Mouse (Mus musculus): ENCODE results near the gene Piezo1.

Gene Piezo1

DNA sequence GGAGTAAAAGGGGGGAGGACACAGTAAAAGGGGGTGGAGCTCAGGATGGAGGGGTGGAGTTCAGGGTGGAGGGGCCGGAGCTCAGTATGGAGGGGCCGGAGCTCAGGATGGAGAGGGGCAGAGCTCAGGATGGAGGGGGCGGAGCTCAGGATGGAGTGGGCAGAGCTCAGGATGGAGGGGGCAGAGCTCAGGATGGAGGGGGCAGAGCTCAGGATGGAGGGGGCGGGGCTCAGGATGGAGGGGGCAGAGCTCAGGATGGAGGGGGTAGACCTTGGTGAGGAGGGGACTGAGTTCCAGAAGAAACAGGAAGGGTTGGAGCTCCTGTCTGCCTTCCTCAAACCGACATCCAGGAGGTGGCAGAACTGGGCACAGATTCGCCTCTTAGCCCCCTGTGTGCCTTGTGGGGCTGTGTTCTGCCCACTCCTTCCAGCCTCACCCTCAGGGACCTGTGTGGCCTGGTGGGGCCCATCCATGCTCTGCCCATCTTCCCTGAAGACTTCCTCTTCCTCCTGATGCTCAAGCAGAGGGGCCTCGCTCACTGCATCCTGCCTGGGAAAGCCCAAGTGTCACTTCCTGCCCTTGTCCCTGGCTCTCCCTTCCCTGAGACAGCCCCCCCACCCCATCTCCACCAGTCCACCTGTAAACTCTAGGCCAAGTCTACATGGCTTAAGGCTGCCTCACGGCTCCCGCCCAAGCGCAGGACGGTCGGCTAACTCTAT lies 54.0 kb downstream of the Piezo1 start:
- DNase-seq (ENCODE audit: low spot score), result no peak

DNA sequence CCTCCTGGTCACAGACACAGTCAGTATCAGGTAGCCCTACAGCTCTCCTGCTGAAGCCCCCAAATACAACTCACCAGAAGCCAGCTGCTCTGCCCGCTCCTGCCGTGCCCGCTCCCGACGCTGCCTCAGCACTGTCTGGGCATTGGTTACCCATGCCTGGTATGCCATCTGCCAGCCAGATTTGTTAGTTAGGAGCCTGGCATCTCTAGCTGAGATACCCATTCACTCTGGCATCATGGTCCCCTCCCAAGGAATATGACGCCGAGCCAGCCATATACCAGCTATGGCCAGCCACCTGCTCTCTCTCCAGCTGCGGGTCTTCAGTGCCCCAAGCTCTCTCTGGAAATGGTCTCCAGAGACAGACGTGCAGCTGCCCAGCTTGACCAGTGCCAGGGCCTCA lies 62.7 kb downstream of the Piezo1 start:
- DNase-seq (ENCODE audit: low spot score), result peak; percentile 47

DNA sequence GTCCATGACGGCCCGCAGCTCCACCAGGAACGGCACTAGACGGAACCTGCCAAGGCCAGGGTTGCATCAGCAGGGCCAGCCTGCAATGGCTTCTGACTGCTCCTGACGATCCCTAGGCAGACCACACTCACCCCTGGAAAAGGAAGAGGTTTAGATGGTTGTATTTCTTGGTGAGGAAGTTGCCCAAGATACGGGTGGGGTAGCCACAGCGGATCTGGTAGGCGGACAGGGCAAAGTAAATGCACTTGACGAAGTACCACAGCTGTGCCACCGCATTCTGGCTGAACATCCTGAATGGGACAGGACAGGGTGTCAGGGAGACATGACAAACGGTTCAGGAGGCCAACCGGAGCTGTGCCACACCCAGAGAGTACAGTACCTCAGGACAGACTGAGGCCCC lies 66.3 kb downstream of the Piezo1 start:
- DNase-seq (ENCODE audit: low spot score), result no peak

DNA sequence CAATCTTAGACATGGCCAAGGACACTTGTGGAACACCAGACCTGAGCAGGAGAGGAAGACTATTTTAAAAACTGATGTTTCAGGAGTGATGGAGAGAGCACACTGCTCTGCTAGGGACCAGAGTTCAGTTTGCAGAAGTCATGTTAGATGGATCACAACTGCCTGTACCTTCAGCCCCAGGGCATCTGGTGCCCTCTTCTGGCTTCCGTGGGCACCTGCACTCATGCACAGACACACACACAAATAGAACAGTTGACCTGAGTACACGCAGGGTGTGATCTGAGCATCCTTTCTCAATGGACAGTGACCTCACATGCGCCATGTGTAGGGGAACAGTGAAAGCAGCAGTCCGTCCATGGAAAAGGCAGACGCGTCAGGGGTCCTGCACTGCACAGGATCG lies 67.3 kb downstream of the Piezo1 start:
- no peak for DNase-seq (ENCODE audit: low spot score)

DNA sequence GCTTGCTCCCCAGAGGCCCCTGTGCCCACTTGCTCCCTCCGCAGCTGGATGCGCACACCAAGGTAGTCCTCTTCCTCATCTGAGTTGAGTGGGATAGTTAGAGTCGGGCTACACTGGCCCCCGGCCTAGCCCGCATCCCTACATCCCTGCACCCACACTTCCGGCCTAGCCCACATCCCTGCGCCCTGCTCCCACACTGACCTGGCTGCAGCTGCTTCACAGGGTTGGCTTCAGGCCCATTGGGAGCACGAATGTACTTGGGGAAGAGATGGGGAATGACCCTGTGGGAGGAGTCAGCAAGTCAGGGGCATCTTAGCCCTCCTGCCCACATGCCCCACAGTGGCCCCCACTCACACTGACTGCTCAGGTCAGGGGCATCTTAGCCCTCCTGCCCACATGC lies 68.7 kb downstream of the Piezo1 start:
- DNase-seq (ENCODE audit: low spot score), result no peak

DNA sequence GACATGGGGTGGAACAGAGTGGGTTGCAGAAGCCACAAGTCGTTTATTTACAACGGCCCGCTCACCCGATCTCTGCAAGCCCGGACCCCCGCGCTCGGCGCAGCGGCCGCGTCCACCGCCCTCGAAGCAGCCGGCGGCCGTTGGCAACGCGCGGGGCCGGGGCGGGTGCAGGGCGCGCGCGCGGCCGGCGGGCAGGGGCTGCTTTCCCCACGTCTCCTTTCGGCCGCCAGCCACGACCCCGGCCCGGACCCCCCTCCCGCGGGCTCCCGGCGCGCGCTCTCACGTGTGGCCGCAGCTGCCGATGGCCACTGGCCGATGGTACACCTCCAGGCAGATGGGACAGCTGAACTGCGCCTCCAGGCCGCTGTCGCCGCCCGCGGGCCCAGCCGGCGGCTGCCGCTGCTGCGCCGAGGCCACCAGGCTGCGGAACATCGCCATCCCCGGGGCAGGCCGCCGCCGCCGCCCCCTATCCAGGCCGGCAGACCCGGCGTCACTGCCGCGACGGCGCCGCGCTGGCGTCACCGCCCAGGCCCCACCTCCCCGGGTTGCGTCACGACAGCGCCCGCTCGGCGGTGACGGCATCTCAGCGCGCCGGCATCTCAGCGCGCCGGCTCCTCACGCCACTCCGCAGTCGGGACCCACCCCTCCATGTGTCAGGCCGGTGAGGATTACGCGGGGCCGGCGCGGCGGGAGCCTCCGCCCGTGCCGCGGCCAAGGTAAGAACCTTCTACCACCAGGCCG lies 75.4 kb downstream of the Piezo1 start, which contains the start of the genes Rnf166 and Ctu2:
Gene Rnf166, minus strand, starts transcription at position 485 of the 741 bp plus-strand sequence.
Gene Ctu2, plus strand, starts transcription at position 564 of the 741 bp plus-strand sequence.
- DNase-seq (ENCODE audit: low spot score), result peak; percentile 90

DNA sequence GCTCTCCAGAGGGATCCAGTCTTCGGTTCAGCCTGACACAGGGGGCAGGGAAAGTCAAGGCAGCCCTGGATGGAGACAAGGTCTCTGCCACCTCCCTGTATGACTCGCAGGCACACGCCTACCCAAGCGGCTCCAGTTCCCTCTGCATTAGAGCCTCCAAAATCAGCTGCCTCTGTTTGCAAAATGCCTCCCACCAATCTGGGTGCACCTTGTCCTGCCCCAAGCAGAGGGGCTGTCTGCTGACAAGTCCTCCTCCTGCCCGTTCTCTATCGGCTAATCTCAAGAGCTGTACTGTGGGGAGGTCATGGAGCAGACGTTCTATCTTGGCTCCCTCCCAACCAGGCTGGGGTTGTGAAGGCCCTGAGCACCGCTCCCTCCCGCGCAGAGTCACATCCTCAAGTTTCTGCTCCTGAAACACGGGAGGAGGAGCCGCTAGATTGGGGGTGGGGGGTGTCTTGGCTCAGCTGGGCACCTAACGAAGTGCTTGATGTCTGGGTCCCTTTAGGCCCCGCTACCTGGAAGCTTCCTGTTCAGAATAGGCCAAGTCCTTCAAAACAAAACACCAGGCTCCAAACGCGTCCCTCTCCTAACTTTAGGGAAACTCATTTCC lies 76.1 kb downstream of the Piezo1 start:
- DNase-seq (ENCODE audit: low spot score), result no peak

DNA sequence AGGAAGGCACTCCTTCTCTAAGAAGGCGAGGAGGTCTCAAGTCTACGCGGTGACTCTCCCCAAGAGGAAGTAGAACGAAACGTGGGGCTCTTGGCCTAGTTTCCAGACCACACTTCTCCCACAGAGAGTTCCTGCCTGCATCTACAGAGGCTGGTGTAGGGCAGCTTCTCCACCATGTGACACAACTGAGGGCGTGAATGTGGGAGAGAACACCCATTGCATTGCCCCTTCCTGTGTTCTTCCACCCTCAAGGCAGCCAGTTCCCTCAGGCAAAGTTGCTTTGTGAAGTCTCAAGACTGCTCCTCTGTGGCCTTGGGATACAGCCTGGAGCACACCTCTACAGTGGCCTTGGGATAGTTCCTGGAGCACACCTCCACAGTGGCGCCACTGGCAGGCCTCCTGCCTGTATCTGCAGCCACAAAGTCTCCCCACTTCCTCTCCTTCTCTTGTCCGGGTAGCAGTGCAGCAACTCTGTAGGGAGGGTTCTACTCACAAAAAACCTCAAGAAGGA lies 77.2 kb downstream of the Piezo1 start:
- DNase-seq (ENCODE audit: low spot score), result no peak

DNA sequence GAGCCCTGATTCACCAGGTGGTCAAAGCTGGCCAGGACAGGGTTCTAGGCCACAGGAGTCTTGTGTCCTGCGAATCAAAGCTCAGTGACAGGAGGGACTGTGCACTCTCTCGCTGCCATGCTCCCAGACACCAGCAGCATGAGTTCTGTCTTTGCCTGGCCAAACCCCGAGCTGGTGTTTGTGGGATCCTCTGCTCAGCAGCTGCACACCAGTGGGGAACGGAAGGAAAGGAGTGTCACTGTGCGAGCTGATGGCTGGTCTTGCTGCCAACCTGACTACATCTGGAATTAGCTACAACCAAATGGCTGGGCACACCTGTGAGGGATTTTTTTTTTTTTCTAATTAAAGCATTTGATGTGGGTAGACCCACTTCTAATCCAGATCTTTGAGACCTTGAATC lies 80.4 kb downstream of the Piezo1 start:
- no peak for DNase-seq (ENCODE audit: low spot score)

DNA sequence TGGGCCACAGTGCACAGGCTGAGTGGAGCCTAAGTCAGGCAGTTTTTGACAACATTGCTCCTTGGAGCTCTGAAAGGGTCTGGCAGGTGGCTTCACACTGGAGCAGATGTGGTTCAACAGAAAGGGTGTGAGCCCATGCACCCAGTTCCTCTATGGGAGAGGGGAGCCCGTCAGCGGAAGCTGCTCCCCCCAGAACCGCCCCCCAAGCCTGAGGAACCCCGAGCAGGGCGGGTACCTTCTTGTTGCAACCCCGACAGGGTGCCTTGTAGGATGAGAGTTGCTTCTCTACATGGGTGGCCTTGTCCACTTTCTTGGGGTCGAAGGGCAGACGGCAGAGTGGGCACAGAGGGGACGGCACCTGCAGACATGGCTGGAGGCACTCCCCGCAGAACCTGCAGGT lies 81.2 kb downstream of the Piezo1 start:
- DNase-seq (ENCODE audit: low spot score), result no peak

DNA sequence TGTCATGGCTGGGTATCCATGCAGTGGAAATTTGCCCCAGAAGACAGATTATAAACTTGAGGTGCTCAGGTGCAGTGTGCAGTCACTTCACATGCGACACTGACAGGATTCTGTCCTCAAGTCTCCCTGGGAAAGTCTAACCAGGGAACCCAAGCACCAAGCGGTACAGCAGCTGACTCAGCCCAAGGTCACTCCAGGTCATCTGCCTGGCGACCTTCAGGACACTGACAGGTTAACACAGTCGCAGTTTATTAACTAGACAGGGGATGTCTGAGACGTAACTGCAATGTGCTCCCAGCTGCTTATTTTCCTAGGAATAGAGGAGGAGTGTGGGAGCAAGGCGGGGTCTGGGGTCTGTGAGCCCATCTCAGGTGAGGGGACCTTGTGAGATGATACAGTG lies 81.7 kb downstream of the Piezo1 start:
- DNase-seq (ENCODE audit: low spot score), result no peak

DNA sequence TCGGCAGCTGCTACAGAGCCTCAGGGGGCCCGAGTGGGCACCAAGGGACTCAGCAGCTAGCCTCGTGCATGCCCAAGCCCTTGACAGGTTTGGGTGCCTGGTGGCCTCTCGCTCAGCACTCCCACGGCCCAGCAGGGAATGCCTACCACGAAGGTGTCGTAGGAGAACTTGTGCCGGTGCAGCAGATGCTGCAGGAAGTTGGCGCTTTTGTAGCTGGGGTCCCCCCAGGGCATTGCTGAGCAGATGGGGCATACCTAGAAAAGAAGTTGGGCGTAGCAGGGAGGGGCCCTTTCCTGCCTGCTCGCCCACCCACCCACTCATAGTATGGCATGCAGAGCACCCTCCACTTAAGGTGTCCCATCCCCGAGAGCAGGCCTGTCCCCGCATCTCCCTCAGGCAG lies 83.3 kb downstream of the Piezo1 start:
- DNase-seq (ENCODE audit: low spot score), result no peak

DNA sequence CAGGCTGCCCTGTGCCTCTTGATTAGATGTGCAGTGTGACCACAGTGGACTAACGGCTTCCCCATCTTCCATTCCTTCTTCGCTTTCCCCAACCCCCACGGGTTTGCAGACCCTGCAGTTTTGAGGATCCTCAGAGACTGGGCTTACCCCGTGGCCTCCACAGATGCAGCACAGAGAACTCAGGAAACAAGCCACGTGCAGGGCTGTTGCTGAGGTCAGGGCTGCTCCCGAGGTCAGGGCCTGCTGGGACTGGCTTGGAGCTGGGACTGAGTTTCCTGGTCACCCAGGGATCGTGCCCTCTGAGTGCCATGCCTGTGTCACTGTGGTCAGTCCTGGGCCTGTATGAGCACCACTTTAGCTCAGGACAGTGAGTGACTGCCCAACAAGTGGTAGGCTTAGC lies 86.1 kb downstream of the Piezo1 start:
- DNase-seq (ENCODE audit: low spot score), result no peak

DNA sequence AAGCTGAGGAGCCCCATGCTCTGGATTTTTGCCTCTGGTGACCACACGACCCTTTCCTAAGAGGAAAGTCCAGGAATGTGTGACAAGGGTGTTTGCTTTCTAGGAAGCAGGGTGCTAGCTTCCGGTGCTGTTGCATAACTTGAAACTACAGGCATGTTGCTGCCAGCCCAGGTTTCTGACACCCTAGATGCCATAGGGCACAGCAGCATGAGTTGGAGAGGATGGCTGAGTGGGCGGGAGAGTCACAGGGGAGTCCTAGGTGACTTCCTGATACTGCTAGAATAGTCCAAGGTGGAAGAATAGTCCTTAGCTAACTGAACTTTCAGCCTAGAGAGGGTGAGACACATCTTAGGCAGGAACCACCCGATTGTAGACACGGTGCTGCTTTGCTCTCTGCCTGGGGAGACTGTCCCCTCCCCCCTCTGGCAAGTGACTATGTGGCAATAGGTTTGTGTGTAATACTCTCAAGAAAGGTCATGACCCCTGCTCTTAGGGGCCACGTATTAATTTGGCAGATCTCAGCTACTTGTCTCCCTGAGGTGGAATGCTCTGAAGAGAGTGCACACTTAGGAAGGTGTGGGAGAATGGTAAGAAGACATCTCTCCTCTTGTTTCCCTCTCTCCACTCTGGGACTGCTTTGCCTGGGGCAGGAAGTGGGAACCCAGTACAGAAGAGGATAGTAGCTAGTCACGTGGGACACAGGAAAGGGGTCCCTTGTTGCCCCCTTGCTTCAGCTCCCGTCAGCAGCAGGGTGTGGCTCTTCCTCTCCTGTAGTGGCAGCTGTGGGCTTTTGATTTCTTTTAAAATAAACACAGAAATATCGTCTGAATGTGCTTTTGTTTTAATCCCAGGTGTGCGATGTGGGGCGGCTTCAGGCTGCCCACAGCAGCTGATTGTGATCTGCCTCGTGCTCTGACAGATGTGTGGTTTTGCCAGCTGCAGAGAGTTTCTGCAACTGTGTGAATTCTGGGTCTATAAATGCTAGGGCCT lies 87.2 kb downstream of the Piezo1 start:
- no peak for DNase-seq (ENCODE audit: low spot score)

DNA sequence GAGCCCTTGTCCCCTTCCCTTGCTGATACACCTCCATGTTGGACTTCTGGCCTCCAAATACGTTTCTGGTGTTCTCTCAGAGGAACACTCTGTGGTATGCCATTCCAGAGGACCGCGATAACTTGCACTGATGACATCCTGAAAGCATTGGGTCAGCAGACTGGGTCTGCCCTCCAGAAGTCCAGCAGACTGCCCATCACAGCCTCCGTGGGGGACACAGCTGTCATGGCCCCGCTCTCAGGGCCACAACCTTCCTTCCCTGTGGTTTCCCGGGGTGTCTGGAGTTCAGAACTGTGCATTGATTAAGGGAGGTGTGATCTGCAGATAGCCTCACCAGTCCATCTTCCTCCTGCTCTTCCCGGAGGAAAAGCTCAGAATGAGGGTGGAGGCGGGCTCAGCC lies 88.6 kb downstream of the Piezo1 start:
- no peak for DNase-seq (ENCODE audit: low spot score)

DNA sequence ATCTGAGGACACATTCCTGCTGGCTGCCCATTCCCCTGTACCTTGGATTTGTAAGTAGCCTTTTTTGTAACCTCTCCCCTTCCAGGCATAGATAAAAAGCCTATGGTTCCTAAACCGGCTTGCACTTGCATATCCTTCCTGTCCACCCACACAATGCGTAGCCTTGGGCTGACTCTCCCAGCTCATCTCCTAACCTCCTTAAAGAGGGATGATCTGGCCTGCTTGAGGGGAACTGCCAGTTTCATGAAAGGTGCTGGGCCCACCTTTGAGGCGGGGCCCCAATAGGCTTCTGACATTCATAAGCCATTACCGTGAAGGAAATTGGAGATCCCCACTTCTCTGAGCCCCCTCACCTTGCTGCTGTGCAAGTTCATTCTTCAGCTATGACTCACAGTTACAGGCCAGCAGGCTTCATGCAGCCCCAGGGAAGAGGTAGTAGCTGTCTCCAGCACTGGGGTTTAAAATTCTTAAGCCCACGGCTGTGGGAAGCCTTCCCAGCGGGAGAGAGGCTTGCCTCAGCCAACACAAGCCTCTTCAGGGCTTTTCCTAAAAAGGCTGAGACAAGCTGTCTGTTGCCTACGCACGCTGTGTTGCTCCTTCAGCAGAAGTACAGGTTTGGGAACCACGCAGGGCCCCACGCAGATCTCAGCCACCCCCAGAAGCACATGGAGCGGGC lies 89.5 kb downstream of the Piezo1 start:
- peak; percentile 44 for DNase-seq (ENCODE audit: low spot score)

DNA sequence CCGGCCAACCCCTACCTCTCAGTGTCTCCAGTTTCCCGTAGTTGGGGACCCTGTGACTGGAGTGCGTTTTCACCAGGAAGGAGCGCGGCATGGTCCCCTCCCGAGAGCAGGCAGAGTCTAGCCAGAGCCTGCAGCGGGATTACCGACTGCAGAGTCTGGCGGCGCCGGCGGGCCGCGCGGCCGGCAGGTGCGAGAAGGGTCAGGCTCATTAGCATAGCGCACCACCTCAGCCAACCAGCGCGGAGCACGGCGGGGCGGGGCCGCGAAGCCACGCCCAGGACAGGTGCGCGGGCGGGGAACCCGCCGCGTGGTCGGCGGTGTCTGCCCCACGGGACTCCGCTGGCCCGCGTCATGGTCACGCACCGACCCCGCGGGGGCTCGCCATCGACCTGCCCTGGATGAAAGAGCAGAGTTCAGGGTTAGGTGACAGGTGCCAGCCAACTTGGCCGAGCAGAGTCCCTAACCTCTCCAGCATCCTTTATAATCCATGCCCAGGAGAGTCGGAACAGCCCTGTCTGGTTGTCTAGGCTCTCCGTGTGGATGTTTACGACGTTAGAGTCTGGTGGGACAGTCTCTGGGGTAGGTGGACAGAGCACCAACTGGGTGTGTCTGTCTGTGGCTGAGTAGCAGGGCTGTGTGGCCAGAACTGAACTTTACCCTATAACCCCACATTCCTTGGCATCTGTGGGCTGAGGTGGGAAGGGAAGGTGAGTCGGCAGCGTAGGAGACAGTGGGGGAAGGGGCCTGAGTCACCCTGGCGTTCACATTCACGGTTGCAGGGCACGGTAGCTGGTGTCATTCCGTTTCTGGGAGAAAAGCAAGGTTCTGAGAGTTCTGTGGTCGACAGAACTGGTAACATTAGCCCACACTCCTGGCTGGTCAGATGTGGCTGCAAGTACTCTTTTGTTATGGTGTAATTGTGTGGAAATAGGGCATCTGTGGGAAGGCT lies 90.3 kb downstream of the Piezo1 start, which contains the start of gene Snai3:
Gene Snai3, minus strand, starts transcription at position 210 of the 949 bp plus-strand sequence.
- no peak for DNase-seq (ENCODE audit: low spot score)

DNA sequence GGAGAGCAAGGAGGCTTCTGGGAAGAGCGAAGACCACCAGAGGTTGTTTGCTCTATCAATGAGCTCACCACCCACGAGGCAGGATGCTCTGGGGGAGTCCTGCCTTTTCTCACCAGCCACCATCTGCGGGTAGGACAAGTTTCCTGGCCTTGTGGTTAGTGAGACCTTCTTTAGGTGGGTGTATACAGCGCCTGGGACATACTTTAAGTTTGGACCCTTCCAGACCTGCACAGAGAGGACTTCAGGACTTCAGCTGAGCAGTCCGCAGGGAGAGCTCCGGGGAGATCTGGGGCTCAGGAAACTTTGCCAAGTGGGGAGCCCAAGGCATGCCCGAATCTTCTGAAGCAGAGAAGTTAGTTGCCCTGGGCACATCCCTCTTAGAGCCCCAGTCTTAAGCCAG lies 91.1 kb downstream of the Piezo1 start:
- DNase-seq (ENCODE audit: low spot score), result no peak

DNA sequence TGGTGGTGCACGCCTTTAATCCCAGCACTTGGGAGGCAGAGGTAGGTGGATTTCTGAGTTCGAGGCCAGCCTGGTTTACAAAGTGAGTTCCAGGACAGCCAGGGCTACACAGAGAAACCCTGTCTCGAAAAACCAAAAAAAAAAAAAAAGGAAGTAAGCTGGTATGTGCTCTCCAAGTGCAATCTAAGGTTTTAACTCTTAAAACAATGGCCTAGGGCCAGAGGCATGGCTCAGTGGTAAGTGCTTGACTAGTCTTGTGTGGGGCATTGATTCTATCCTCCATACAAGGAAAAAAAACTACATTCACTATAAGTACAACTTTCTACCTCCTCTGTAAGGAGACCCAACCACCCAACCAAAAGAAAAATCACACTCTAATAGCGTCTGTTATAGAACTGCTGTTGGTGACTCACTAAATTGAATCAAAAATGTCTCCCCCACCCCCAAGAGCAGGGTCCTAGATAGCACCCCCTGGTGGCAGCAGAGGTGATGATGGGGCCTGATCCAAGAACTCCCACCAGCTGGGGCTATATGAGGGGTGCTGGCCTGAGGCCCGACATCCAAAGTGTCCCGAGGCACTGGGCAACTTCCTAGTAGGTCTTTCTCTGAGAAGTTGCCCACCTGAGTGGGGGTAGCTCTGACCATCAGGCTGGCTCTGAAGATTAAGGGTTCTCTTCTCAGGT lies 91.8 kb downstream of the Piezo1 start:
- DNase-seq (ENCODE audit: low spot score), result no peak

All from layer of hippocampus, adult 11-12 months (tissue).